Mouse (Mus musculus): Measurements from ENCODE around the gene Kmt2d. TPM values are rescaled to one million over a fixed set of nuclear protein-coding genes. Genes with fewer than 3 reads are reported as not detected.
"Not testable (repeated sequence)": the region's sequence is repeated elsewhere in the genome, so short reads cannot be mapped to it uniquely, and the experiment has no call there.

Kmt2d gene
- polyA plus RNA-seq, 1 experiment from 2014 or later, result 12.5 TPM

DNA sequence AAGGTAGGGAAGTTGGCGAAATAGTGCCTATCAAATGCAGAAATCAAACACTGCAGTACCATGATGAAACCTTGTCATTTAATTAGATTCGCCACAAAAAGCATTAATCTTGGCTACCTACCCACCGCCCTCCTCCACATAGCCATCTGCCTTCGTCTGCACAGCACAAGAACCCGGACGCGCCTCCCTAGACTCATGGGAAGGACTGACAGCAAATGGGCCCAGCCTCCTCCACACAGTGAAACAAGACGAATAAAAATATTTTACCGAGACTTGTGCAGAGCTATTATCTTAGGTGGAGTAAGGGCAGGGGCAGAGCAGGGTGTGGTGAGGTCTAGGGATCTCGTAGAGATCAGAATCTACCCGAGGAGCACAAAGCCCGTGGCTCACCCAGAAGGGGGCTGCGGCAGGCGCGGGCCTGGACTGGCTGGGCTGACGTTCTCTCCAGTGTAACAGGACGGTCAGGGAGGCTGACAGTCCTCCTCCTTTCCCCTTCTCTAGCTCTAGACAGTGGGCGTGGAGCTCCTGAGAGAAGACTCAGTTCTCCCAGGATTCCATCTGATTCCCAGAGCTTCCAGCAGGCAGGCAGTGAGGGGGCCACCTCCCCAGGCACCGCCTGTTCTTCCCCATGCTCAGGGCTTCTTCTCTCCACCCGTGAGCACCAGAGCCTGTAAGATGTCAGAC lies 58.1 kb downstream of the Kmt2d start:
- ATAC-seq (ENCODE audit: borderline replicate concordance, extremely low read depth, low FRiP score, low TSS enrichment), result no peak
- Histone ChIP-seq H3K27me3 (peaks cover 24% of the 10 kb centered on the region), H3K9ac (no peak overlapping the region), H3K4me1 (peaks cover 12% of the 10 kb centered on the region), H3K27ac (no peak overlapping the region), H3K36me3 (peaks cover 52% of the 10 kb centered on the region), H3K4me3 (no peak overlapping the region), H3K4me2 (no peak overlapping the region), H3K9me3 (no peaks in the 10 kb centered on the region)
- WGBS, result 88% methylated on average over 20 of the region's 20 CpGs

DNA sequence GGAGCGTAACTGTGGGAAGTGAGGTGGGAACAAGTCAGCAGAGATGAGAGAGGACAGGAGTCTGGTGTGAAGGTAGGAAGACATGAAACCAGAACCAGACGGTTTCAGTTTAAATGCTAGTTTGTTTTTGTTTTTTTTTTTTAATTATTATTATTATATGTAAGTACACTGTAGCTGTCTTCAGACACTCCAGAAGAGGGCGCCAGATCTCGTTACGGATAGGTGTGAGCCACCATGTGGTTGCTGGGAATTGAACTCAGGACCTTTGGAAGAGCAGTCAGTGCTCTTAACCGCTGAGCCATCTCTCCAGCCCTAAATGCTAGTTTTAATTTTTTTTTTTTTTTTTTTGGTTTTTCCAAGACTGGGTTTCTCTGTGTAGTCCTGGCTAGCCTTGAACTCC lies 60.8 kb downstream of the Kmt2d start:
- not testable (repeated sequence) for H3K9ac ChIP-seq; H3K27ac ChIP-seq; H3K4me3 ChIP-seq; H3K9me3 ChIP-seq; H3K4me2 ChIP-seq; ATAC-seq (ENCODE audit: borderline replicate concordance, extremely low read depth, low FRiP score, low TSS enrichment)
- 70% methylated on average over 6 of the region's 6 CpGs for WGBS
- H3K27me3 ChIP-seq, result peaks cover 50% of the 10 kb centered on the region
- H3K4me1 ChIP-seq, result peaks cover 36% of the 10 kb centered on the region
- peaks cover 38% of the 10 kb centered on the region for H3K36me3 ChIP-seq

DNA sequence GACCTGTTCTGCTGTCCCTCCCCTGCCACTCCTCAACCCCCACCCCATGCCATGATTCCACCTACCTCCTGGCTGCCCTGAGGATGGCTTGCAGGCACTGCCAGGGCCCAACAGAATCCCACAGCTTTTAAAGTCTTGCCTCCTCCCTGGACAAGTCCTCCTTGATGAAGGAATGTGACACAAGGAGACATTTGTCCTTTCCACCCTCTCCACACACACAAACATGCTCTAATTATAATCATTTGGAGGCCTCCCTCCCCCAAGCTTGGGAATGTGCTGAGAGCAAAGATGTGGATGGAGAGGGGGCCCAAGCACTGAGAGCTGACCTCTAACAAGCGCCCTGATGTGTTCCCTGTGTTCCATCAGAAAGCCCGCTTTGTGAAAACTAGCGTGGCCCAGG lies 61.6 kb downstream of the Kmt2d start, which contains the start of gene Ddn:
TSS of gene Ddn (minus strand) at position 101 of the 400 bp plus-strand sequence.
- no peaks in the 10 kb centered on the region for H3K9me3 ChIP-seq
- no peak within 1 kb of the TSS for H3K27ac ChIP-seq
- peak within 1 kb of the TSS; percentile 41; the same call in 1 of the 2 replicates for H3K9ac ChIP-seq
- peaks cover 40% of the 10 kb centered on the region for H3K4me1 ChIP-seq
- ATAC-seq (ENCODE audit: borderline replicate concordance, extremely low read depth, low FRiP score, low TSS enrichment), result no peak
- H3K4me2 ChIP-seq, result peak within 1 kb of the TSS; percentile 86
- 39% methylated on average over 3 of the region's 3 CpGs for WGBS
- peaks cover 59% of the 10 kb centered on the region for H3K27me3 ChIP-seq
- peaks cover 33% of the 10 kb centered on the region for H3K36me3 ChIP-seq
- peak within 1 kb of the TSS; percentile 42 for H3K4me3 ChIP-seq

DNA sequence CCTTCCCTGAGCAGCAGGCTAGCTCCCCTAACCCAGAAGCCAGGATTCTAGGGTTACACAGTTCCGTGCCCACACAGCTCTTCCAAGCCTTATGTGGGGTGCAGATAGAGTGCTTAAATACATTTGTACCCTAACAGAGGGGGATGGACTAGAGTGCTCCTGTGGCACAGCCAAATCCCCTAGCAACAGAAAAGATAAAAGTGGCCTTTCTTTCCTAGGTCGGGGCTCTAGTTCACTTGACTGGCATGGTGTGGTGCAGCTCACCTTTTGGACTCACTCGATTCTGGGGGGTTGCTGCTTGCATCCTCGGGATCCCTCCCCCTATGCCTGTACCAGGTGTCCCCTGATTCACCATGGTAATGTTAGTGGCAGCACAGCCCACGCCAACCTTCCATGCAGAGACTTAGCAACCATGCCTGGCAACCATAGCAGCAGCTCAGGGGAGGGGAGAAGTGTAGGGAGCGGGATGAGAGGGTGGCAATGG lies 62.3 kb downstream of the Kmt2d start:
- H3K9ac ChIP-seq, result peak overlapping the region; percentile 41; the same call in 1 of the 2 replicates
- H3K4me1 ChIP-seq, result peaks cover 43% of the 10 kb centered on the region
- ATAC-seq (ENCODE audit: borderline replicate concordance, extremely low read depth, low FRiP score, low TSS enrichment), result no peak
- H3K36me3 ChIP-seq, result peaks cover 27% of the 10 kb centered on the region
- H3K27me3 ChIP-seq, result peaks cover 65% of the 10 kb centered on the region
- H3K9me3 ChIP-seq, result no peaks in the 10 kb centered on the region
- WGBS, result 16% methylated on average over 6 of the region's 6 CpGs
- H3K4me2 ChIP-seq, result peak overlapping the region; percentile 86; the same call in 1 of the 2 replicates
- H3K27ac ChIP-seq, result no peak overlapping the region
- H3K4me3 ChIP-seq, result no peak overlapping the region

DNA sequence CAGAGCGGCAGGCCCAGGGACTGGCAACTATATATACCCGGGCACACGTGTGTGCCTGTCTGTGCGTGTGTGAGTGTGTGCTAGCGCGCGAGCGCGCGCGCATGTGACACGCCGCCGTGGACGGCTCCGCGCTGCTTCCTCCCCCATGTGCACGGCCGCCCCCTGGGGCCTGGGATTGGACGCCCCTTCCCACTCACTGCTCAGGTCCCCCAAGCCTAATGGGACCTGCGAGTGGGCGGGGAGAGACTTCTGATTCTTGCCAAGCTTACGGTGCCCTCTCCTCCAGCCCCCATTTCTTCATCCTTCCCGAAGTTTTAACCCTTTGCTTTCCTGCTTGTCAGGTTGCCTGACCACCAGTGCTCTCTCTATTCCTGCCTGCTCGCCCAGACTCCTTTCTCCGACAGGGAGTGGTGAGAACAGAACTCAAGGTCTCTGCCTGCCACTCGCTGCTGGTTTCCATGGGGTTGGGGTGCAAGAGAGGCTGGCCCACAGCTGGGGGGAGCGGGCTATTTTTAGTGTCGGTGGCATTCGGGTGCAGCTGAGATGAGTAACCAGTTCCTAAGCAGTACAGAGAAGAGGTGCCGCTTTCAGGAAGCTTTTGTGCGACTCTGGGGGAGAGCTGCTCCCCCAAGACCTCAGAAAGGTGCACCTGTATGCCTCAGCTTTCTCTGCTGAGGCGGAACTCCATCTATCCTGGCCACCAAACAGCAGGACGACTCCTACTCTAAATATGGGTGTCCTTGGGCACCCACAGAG lies 62.9 kb downstream of the Kmt2d start:
- Histone ChIP-seq H3K4me3 (peak overlapping the region; percentile 42), H3K4me1 (peaks cover 43% of the 10 kb centered on the region), H3K36me3 (peaks cover 20% of the 10 kb centered on the region), H3K9me3 (no peaks in the 10 kb centered on the region), H3K27ac (no peak overlapping the region), H3K9ac (peak overlapping the region; percentile 41), H3K4me2 (peak overlapping the region; percentile 86), H3K27me3 (peaks cover 71% of the 10 kb centered on the region)
- ATAC-seq (ENCODE audit: borderline replicate concordance, extremely low read depth, low FRiP score, low TSS enrichment), result no peak
- WGBS, result under 1% methylated on average over 34 of the region's 34 CpGs

DNA sequence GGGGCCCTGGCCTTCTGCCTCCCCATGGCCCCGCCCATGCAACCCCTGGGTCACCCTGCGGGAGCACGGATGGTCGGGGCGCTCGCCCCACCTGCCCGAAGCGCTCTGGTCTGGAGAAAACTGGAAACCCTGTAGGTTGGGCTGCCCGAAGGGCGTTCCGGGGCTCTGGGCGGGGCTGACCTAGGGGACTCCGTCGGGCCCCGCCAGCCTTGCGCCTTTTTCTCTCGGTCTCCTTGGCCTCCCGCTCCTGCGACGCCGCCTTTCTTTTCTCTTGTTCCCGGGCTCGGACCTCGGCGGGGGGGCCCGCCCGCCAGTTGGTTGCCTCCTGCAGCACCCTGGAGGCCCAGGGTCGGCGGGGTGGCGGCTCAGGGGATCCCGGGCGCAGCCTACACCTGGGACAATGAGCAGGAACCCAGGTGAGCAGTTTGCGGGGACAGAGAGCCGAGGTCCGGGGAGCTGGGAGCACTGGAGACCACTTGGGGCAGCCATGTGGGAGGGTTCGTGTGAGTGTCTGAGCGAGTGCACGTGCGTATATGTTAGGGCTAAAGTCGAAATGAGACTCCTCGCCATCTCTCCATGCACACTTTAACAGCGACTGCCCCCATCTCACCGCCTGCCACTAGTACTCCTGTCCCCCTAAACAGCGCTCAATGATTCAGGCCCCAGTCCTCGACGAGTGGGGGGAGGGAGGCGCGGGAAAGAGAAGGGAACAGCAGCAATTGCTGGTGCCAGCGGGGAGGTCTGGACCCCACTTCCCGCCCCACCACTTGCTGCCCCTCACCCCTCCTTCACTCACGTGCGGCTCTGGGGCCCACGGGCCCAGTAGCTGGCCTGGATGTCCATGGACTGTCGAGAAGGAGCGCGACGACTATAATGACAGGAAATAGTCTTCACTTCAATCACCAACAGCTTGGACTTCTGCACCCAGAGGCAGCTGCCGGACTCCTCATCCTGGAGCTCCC lies 63.9 kb downstream of the Kmt2d start:
- Histone ChIP-seq H3K4me3 (peak overlapping the region; percentile 42), H3K4me1 (peaks cover 43% of the 10 kb centered on the region), H3K27me3 (peaks cover 81% of the 10 kb centered on the region), H3K36me3 (0 out of 2 replicates have a peak, but pooled peaks cover 12% of the 10 kb centered on the region), H3K4me2 (peak overlapping the region; percentile 86), H3K27ac (no peak overlapping the region), H3K9ac (0 out of 2 replicates have a peak overlapping the region, but pooled peaks have one; percentile 41), H3K9me3 (no peaks in the 10 kb centered on the region)
- peak; percentile 14; the same call in 1 of the 2 replicates for ATAC-seq (ENCODE audit: borderline replicate concordance, extremely low read depth, low FRiP score, low TSS enrichment)
- WGBS, result 2% methylated on average over 58 of the region's 58 CpGs

DNA sequence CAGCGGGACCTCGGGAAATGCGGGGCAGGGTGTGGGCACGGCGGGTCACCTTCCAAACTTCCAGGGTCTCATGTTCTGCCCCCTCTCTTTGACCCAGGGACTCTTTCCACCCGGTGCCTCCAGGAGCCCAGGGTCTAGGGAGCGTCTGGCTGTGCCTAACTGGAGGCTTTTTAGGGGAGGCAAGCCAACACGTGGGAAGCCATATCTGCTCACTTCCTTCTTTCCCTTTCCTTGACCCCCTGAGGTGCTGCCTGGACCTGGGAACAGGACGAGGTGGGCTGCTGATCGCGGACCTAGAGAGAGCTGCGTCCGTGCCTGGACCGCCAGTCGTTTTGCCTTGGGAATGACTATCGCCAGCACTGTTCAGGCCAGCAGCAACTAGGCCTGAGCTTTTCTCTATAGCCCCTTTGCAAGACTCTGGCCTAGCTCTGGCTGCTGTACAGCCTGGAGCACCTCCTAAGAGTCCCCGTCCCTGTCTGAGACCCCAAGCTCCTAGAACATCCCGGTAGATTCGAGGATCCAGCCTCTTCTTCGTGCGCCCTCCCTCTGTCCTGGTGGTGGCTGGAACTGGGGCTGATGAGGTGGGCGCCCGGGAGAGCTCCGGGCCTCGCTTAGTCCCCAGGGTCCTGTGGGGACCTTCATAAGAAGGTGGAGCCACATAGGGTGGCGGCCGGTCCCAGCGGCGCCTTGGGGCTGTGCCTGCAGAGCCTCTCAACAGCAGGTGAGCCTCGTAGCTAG lies 64.8 kb downstream of the Kmt2d start:
- Histone ChIP-seq H3K9ac (no peak overlapping the region), H3K27ac (no peak overlapping the region), H3K4me3 (peak overlapping the region; percentile 42), H3K4me2 (peak overlapping the region; percentile 86), H3K27me3 (peaks cover 89% of the 10 kb centered on the region), H3K4me1 (peaks cover 43% of the 10 kb centered on the region), H3K9me3 (no peaks in the 10 kb centered on the region), H3K36me3 (0 out of 2 replicates have a peak, but pooled peaks cover 5% of the 10 kb centered on the region)
- 17% methylated on average over 30 of the region's 30 CpGs for WGBS
- ATAC-seq (ENCODE audit: borderline replicate concordance, extremely low read depth, low FRiP score, low TSS enrichment), result peak; percentile 13; the same call in 1 of the 2 replicates

DNA sequence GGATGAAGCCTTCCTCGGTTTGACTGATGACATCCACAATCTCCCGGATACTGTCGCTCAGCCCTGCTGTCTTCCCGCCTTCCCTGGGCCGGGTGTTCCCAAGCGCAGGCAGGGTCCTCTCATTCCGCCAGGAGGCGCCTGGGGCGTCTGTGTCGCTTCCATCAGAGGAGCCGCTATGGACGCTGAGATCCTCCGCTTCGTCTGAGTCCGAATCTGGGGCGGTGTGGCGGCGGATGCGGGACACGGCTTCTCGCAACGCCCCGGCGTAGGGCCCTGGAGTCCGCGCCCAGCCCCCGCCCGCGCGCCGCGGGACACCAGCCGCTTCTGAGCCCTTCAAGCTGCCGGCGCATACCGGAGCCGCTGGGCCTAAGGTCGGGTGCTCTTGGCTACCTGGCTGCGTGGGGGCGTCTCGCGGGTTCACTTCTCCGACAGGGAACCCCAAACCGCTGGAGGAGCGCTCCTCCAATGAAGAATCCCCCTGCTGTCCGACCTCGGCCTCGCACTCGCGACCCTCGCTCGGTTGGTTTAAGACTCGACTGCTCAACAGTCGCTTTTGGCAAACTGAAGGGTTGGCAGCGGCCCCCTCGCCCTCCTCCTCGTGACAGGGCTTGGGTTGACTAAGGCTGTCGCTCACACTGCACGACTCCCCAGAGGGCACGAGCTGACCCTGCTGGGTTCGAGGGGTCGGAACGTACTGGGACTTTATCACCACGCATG lies 65.5 kb downstream of the Kmt2d start:
- WGBS, result 2% methylated on average over 63 of the region's 64 CpGs
- Histone ChIP-seq H3K36me3 (no peaks in the 10 kb centered on the region), H3K9me3 (no peaks in the 10 kb centered on the region), H3K4me3 (peak overlapping the region; percentile 38), H3K4me2 (peak overlapping the region; percentile 75), H3K27ac (no peak overlapping the region), H3K4me1 (peaks cover 43% of the 10 kb centered on the region), H3K27me3 (peaks cover 97% of the 10 kb centered on the region), H3K9ac (peak overlapping the region; percentile 27)
- ATAC-seq (ENCODE audit: borderline replicate concordance, extremely low read depth, low FRiP score, low TSS enrichment), result peak; percentile 17; the same call in 1 of the 2 replicates

DNA sequence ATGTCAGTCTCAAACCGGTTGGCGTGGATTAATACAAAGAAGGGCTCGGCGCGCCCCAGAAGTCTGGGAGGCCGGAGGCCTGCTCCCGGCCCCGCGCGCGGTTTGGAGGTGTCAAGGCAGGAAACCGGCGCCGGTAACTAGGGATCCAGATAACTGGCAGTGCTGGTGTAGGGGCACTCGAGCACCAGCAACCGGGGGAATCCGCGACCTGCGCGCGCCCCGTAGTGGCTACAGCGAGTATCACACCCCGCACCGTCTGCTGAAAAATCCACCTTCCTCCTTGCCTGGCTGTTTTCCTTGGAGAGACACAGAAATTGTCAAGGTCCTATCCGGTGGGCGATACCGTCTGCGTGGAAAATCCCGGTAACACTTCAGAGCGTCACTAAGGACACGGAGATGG lies 67.0 kb downstream of the Kmt2d start:
- ATAC-seq (ENCODE audit: borderline replicate concordance, extremely low read depth, low FRiP score, low TSS enrichment), result no peak
- Histone ChIP-seq H3K9me3 (no peaks in the 10 kb centered on the region), H3K36me3 (no peaks in the 10 kb centered on the region), H3K27me3 (peaks cover 99% of the 10 kb centered on the region), H3K4me1 (peaks cover 43% of the 10 kb centered on the region), H3K4me3 (no peak overlapping the region), H3K4me2 (peak overlapping the region; percentile 43), H3K9ac (no peak overlapping the region), H3K27ac (no peak overlapping the region)
- under 1% methylated on average over 32 of the region's 32 CpGs for WGBS

DNA sequence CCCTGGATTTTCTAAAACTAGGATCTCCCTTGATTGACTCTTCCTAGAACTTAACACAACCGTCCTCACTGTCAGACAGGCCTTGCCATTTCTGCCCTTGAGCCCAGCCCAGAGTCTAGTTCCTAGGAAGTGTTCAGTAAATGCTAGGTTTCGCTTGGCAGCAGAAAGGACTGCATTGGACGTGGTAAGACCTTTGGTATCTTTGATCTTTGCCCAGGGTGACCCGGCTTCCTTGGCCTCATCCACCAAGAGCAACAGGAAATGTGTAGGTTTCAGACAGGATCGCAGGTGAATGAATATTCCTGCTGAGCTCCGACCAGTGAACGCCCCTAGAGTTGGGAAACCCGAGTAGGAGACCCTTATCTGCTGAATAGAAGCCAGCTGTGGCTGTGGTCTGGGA lies 68.1 kb downstream of the Kmt2d start:
- Histone ChIP-seq H3K4me3 (no peak overlapping the region), H3K4me2 (no peak overlapping the region), H3K27ac (no peak overlapping the region), H3K9ac (no peak overlapping the region), H3K36me3 (no peaks in the 10 kb centered on the region), H3K4me1 (peaks cover 32% of the 10 kb centered on the region), H3K9me3 (no peaks in the 10 kb centered on the region), H3K27me3 (peaks cover 99% of the 10 kb centered on the region)
- ATAC-seq (ENCODE audit: borderline replicate concordance, extremely low read depth, low FRiP score, low TSS enrichment), result no peak
- WGBS, result 3% methylated on average over 8 of the region's 8 CpGs

Data from lung, embryonic 15.5 days (tissue).